Mouse (Mus musculus): ENCODE data around the gene Cyp2a5. TPM values are rescaled to one million over a fixed set of nuclear protein-coding genes. Genes with fewer than 3 reads are reported as not detected.
"Not testable (repeated sequence)": the region's sequence is repeated elsewhere in the genome, so short reads cannot be mapped to it uniquely, and the experiment has no call there.

The Cyp2a5 gene
- polyA plus RNA-seq (2016; fragmentation: Nextera tagmentation; extraction: Ambion mirVana), result not detected in 2 replicates

DNA sequence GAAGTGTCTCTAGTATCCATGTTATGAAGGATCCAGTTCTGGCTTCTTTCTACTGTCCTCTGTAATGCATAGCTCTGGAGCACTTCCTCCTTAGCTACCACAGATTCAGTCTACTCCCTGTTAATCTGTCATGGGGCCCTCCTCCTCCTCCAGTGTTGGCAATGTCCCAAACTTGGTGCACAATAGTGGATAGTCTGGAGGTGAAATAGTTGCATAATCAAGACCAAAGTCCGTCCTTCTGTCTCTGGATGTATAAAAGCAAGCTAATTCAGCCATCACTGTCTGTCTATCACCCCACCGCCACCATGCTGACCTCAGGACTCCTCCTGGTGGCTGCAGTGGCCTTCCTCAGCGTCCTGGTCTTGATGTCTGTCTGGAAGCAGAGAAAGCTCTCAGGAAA, at the start of gene Cyp2a5:
Cyp2a5 (plus strand) TSS at position 247 of the 400 bp plus-strand sequence.
- H3K4me1 ChIP-seq; H3K36me3 ChIP-seq (replicated peaks): not testable (repeated sequence)

DNA sequence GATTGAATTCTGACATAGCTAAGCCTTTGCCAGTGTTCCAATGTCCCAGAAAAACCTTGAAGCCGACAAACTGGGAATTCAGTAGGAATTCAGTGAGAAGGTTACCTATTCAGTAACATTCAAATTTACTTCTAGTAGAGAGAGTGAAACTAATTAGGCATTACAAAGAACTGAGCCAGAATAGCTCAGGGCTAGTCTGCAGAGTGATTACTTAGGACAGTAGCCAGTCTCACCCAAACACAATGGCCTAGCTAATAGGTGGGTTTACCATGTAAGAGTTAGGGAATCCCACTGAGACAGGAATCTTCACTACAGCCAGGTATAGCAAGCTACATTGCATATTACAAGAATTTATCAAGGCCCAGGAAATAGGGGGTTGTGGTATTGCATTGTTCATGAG, 49.1 kb upstream of the Cyp2a5 start:
- H3K4me2 ChIP-seq; H3K27me3 ChIP-seq; H3K4me3 ChIP-seq (replicated peaks); H3K27ac ChIP-seq; H3K4me1 ChIP-seq; H3K36me3 ChIP-seq (replicated peaks); H3K9ac ChIP-seq; ATAC-seq (ENCODE audit: low FRiP score); H3K9me3 ChIP-seq: not testable (repeated sequence)
- whole genome bisulfite sequencing, result 22% methylated on average over 1 of the region's 1 CpGs

More for the DNA sequence above, at the start of gene Cyp2a5:
- not testable (repeated sequence) for ATAC-seq (ENCODE audit: low FRiP score); H3K9ac ChIP-seq; H3K4me3 ChIP-seq (replicated peaks); H3K9me3 ChIP-seq; H3K27me3 ChIP-seq; H3K4me2 ChIP-seq; H3K27ac ChIP-seq
- WGBS, result 76% methylated on average over 3 of the region's 3 CpGs

DNA sequence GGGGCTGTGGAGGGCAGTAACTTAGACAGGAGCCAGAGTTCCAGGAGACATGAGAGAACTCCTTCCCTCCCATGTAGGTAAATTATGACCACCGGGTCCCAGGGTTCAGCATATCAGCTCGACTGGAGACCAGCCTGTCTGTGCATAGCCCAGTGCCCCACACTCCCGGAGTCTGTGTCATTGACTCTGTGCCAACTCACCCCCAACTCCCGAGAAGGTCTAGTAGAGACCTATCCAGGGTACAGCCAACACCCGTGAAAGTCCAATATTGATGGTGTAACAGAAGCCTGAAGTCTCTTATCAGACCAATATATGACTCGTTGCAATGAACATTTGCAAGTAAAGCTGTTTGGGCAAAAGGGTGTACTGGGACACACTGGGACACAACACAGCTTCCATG, 45.1 kb upstream of the Cyp2a5 start:
- no peak for ATAC-seq (ENCODE audit: low FRiP score)
- H3K27me3 ChIP-seq, result no peaks in the 10 kb centered on the region
- no peak overlapping the region for H3K4me3 ChIP-seq (replicated peaks)
- H3K9me3 ChIP-seq, result no peaks in the 10 kb centered on the region
- no peak overlapping the region for H3K9ac ChIP-seq
- H3K4me1 ChIP-seq, result no peaks in the 10 kb centered on the region
- WGBS, result 91% methylated on average over 6 of the region's 6 CpGs
- H3K4me2 ChIP-seq, result no peak overlapping the region
- no peak overlapping the region for H3K27ac ChIP-seq
- H3K36me3 ChIP-seq (replicated peaks), result no peaks in the 10 kb centered on the region

DNA sequence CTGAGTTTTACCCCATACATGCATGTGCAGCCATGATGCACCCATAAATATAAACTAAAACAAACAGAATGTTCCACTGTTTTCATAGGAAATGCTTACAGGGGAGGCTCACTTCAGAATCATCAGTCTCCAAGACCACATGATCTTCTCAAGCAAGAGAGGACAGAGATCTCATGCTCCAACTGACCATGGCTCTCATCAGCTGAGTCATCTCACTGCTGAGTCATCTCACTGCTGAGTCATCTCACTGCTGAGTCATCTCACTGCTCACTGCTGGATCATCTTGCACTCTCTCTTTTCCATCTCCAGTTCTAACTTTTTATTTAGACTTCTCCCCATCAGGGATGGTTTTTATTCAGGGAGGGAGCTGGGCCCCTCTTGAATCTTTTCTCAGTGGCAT, 35.0 kb upstream of the Cyp2a5 start:
- H3K9ac ChIP-seq, result no peak overlapping the region
- ATAC-seq (ENCODE audit: low FRiP score), result no peak
- no peak overlapping the region for H3K4me2 ChIP-seq
- H3K4me3 ChIP-seq (replicated peaks), result no peak overlapping the region
- H3K36me3 ChIP-seq (replicated peaks), result no peaks in the 10 kb centered on the region
- H3K9me3 ChIP-seq, result no peaks in the 10 kb centered on the region
- no peaks in the 10 kb centered on the region for H3K4me1 ChIP-seq
- no peak overlapping the region for H3K27ac ChIP-seq
- no peaks in the 10 kb centered on the region for H3K27me3 ChIP-seq

DNA sequence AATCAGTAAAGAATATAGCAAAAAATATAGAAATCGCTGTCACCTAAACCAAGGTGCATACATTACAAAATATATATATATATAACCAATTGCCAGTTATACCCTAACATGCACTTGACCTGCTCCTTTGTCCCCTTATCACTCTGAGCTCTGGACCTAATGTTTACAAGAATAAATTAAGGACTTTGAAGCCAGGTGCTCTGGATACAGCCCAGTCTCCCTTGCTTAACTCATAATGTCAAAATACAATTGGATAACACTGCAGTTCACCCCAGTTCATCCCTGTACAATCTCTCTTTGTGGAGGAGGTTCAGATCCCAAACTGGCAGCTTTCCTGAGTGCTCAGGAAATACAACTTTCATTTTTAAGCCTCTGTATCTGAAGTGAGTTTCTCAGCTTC, 34.1 kb upstream of the Cyp2a5 start:
- H3K4me1 ChIP-seq, result no peaks in the 10 kb centered on the region
- H3K36me3 ChIP-seq (replicated peaks), result no peaks in the 10 kb centered on the region
- no peak overlapping the region for H3K4me2 ChIP-seq
- H3K4me3 ChIP-seq (replicated peaks), result no peak overlapping the region
- H3K9me3 ChIP-seq, result no peaks in the 10 kb centered on the region
- H3K27ac ChIP-seq, result no peak overlapping the region
- 94% methylated on average over 1 of the region's 1 CpGs for WGBS
- H3K27me3 ChIP-seq, result no peaks in the 10 kb centered on the region
- ATAC-seq (ENCODE audit: low FRiP score), result no peak
- H3K9ac ChIP-seq, result no peak overlapping the region

DNA sequence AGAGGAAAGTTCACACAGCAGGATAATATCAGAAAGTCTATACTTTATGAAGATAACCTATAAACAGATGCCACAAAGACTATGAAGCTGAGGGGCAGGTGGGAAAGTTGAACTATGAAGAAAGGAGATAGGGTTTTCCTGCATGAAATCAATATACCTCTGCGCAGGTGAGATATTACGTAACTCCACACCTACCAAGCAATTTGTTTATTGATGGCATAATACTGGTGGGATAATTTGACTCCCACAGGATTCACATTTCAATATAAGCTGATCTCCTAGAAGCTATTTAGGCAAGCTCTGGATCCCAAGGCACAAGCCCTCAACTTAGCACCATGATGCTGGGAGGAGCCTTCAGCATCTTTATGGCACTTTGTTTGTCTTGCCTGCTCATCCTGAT, 26.5 kb upstream of the Cyp2a5 start, which contains the start of gene Cyp2g1:
Cyp2g1 (plus strand) TSS at position 301 of the 400 bp plus-strand sequence.
- Histone ChIP-seq H3K36me3 (replicated peaks) (no peaks in the 10 kb centered on the region), H3K4me2 (no peak within 1 kb of the TSS), H3K9ac (no peak within 1 kb of the TSS), H3K4me3 (replicated peaks) (no peak within 1 kb of the TSS), H3K9me3 (no peaks in the 10 kb centered on the region), H3K27ac (no peak within 1 kb of the TSS), H3K4me1 (no peaks in the 10 kb centered on the region), H3K27me3 (no peaks in the 10 kb centered on the region)
- WGBS, result 93% methylated on average over 2 of the region's 2 CpGs
- no peak for ATAC-seq (ENCODE audit: low FRiP score)

DNA sequence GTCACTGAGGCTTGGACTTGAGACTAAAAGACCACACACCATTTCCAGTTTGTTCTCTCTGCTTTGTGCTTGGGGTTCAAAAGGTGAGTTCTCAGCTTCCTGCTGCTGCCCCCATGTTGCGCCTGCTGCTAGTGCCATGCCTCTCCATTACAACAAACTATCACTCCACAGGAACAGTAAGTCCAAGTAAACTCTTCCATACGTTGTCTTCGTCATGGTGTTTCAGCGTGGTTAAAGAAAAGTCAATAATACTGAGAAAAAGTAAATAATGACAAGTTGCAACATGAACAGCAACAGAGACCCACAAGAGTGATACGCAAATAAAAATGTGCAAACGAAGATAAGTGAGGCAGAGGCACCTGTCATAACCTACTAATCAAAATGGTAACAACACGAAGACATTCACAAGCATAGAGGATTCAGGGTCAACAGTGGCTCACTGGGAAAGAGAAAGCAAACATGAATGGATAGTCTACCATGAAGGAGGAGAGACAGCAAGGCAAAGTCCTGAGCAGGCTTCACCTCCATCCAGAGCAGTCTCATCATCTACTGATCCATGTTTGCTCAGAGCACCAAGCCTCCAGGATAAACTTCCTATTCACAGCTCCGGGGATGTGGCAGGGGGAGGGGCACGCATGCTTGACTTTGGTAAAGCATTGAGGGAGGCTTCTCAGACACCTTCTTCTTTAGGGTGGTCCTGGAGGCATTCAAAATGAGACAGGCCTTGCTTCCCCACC, 3.4 kb upstream of the Cyp2a5 start:
- not testable (repeated sequence) for H3K4me3 ChIP-seq (replicated peaks); H3K9me3 ChIP-seq; H3K9ac ChIP-seq; H3K4me1 ChIP-seq; ATAC-seq (ENCODE audit: low FRiP score); H3K27me3 ChIP-seq; H3K36me3 ChIP-seq (replicated peaks); H3K4me2 ChIP-seq; H3K27ac ChIP-seq
- WGBS, result 84% methylated on average over 9 of the region's 9 CpGs

DNA sequence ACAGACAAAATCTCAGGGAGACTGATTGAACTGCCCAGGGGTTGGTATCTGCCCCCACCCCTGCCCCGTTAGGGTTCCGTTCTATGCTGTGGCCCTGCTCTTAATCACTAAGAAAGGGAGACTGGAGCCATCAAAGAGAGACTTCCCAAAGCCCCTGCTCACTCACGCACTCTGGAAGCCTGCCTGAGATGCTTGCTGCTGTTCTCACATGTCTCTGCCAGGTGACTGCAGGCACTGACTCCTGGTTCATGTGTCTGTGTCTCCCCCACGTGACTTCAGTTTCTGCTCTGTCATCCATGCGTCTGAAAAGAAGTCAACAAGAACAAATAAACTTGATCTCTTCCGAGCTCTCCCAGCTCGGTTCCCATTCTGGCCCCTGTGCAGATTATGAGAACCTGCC, 2.4 kb upstream of the Cyp2a5 start:
- H3K4me3 ChIP-seq (replicated peaks); H3K9ac ChIP-seq; H3K9me3 ChIP-seq; ATAC-seq (ENCODE audit: low FRiP score); H3K27ac ChIP-seq; H3K27me3 ChIP-seq; H3K36me3 ChIP-seq (replicated peaks); H3K4me2 ChIP-seq; H3K4me1 ChIP-seq: not testable (repeated sequence)
- 80% methylated on average over 7 of the region's 7 CpGs for WGBS

DNA sequence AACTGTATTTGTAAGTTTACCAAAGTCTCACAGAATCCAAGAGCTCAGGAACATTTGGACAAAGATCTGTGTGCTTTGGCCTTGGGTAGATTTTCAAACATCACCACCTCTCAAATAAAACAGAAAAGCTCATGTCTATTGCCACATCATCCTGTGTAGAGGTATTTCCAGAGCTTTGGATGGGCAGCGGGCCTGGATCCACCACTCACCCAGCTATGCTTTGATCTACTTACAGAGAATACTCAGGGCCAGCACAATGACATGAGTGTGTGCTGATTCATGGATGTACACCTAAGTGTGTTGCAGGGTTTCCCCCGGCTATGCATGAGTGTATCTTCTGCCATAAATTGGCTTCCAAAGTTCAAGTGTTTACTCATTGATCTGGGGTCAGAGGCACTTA, 8.3 kb downstream of the Cyp2a5 start:
- WGBS, result 88% methylated on average over 2 of the region's 2 CpGs
- H3K4me3 ChIP-seq (replicated peaks); H3K36me3 ChIP-seq (replicated peaks); H3K4me2 ChIP-seq; H3K9ac ChIP-seq; H3K9me3 ChIP-seq; H3K27ac ChIP-seq; ATAC-seq (ENCODE audit: low FRiP score); H3K27me3 ChIP-seq; H3K4me1 ChIP-seq: not testable (repeated sequence)

DNA sequence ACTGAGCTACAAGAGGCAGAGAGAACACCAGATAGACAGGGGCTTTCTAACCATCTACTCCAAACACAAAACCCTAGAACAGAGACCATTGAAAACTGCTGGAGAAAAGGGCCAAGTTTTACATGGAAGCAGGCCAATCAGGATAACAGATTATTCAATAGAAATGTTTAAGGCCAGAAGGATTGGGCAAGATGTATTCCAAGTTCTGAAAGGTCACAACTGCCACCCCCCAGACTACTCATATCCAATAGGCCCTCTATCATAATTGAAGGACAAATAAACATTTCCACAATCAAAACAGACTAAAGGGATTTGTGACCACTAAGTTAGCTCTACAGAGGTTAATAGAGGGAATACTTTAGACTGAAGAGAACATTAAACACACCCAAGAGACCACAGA, 15.0 kb downstream of the Cyp2a5 start:
- not testable (repeated sequence) for H3K4me1 ChIP-seq; ATAC-seq (ENCODE audit: low FRiP score); H3K27ac ChIP-seq; H3K4me2 ChIP-seq; H3K27me3 ChIP-seq; H3K9ac ChIP-seq; H3K36me3 ChIP-seq (replicated peaks); H3K9me3 ChIP-seq; H3K4me3 ChIP-seq (replicated peaks)

DNA sequence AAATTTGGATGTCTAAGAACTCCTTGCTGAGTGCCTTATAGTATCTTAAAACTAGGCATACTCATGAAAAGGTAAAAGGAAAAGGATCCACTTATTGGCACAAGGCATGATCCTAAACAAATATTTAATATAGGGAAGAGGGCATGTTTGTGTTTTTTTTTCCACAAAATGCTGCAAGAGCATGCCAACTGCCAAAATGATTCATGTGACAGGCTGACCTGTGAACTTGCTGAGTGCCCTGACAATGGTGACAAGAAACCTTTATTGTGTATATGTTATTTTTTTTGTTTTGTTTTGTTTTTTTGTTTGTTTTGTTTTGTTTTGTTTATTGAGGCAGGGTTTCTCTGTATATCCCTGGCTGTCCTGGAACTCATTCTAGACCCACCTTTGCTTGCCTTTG, 43.5 kb downstream of the Cyp2a5 start:
- not testable (repeated sequence) for H3K27me3 ChIP-seq; H3K27ac ChIP-seq; H3K4me3 ChIP-seq (replicated peaks); H3K9ac ChIP-seq; H3K4me1 ChIP-seq; H3K4me2 ChIP-seq; ATAC-seq (ENCODE audit: low FRiP score); H3K36me3 ChIP-seq (replicated peaks); H3K9me3 ChIP-seq

DNA sequence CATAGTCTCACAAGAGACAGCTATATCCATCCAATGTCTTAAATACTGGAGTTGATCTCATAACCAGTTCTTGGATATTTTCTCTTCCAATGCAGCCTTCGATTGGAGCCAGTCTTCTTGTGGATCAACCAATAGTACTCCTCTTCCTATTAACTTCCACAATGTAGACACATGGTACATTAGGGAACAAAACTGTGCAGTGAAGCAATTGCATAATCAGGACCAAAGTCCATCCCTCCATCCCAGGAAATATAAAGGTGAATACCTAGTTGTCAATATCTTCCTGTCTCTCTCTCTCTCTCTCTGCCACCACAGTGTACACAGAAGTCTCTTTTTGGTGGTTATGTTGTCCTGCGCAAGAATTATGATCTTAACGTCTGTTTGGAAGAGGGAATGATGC, 45.5 kb downstream of the Cyp2a5 start:
- 92% methylated on average over 2 of the region's 3 CpGs for WGBS
- H3K9me3 ChIP-seq; ATAC-seq (ENCODE audit: low FRiP score): not testable (repeated sequence)

More for the DNA sequence above, 45.5 kb downstream of the Cyp2a5 start:
- H3K27ac ChIP-seq; H3K27me3 ChIP-seq; H3K9ac ChIP-seq; H3K4me2 ChIP-seq; H3K4me1 ChIP-seq; H3K4me3 ChIP-seq (replicated peaks); H3K36me3 ChIP-seq (replicated peaks): not testable (repeated sequence)
